Mouse (Mus musculus) G1E (cell line): Measurements from ENCODE around the gene Pth2r. TPM values are rescaled to one million over a fixed set of nuclear protein-coding genes. Genes with fewer than 3 reads are reported as not detected.

Experiments
- ATAC-seq: 2 replicates; pipeline ENCODE4 v1.8.0; 2016; ENCODE audit warnings: mild to moderate bottlenecking; ENCODE audit not compliant: insufficient number of reproducible peaks, poor library complexity, low FRiP score, severe bottlenecking; ENCODE audit errors: extremely low read depth
- DNase-seq: peaks from one replicate; pipeline ENCODE4 v3.0.0; 2012; ENCODE audit warnings: low spot score
- H3K27me3 ChIP-seq: 2 replicates; pipeline ENCODE4 v1.6.1; 2012; ENCODE audit warnings: mild to moderate bottlenecking, low read length, inconsistent platforms; ENCODE audit not compliant: insufficient read depth
- H3K36me3 ChIP-seq: replicated peaks from 2 replicates; pipeline ENCODE3; 2012; ENCODE audit warnings: mild to moderate bottlenecking, inconsistent platforms
- H3K4me1 ChIP-seq: 2 replicates; pipeline ENCODE4 v1.6.1; 2012; ENCODE audit warnings: low read depth, low read length, inconsistent platforms, mixed read lengths; ENCODE audit not compliant: insufficient read depth
- H3K4me3 ChIP-seq: 2 replicates; pipeline ENCODE4 v1.5.1; 2012; ENCODE audit warnings: low read depth, mild to moderate bottlenecking, inconsistent platforms, low read length, moderate library complexity, mixed read lengths
- H3K9me3 ChIP-seq: replicated peaks from 2 replicates; pipeline ENCODE4 v1.6.1; 2012; ENCODE audit warnings: inconsistent platforms
- CTCF ChIP-seq: IDR thresholded peaks from 2 replicates; pipeline ENCODE4 v1.5.1; 2012; ENCODE audit warnings: low read depth, low read length, inconsistent platforms, mixed read lengths
- GATA1 ChIP-seq: IDR thresholded peaks from 2 replicates; pipeline ENCODE4 v1.6.1; 2012; ENCODE audit warnings: borderline replicate concordance, low read length, inconsistent platforms, mixed read lengths
- GATA2 ChIP-seq: IDR thresholded peaks from 2 replicates; pipeline ENCODE4 v1.6.1; 2012; ENCODE audit warnings: low read depth, low read length, inconsistent platforms, borderline replicate concordance
- POLR2AphosphoS5 ChIP-seq: IDR thresholded peaks from 2 replicates; pipeline ENCODE4 v1.6.1; 2012; ENCODE audit warnings: low read depth, low read length, inconsistent platforms; ENCODE audit not compliant: insufficient replicate concordance
- TAL1 ChIP-seq: conservative IDR thresholded peaks from 2 replicates; pipeline ENCODE4 v1.6.1; 2012; ENCODE audit warnings: low read depth, low read length, inconsistent platforms, mixed read lengths
- polyA plus RNA-seq: library from polyadenylated mRNA; stranded (reverse); fragments of >175 nt; gene quantifications from 2 replicates; pipeline ENCODE4 v1.2.3, GENCODE M21; 2012
- total RNA-seq, 2 experiments: library from RNA; stranded (forward) in 1 of 2; stranded (reverse) in 1 of 2; fragments of 200-1000 nt in 1 of 2; fragments of >200 nt in 1 of 2; fragmentation: Nextera tagmentation in 1 of 2; gene quantifications; 2 replicates each; pipeline ENCODE4 v1.2.3; 2014 to 2017

The Pth2r gene
- total RNA-seq (2014; fragmentation: Nextera tagmentation) (not detected in 2 replicates), total RNA-seq (2017) (not detected in 2 replicates), polyA plus RNA-seq (not detected in 2 replicates)

- DNase-seq: no peak
- TF ChIP-seq TAL1 (no peak), CTCF (no peak), GATA1 (no peak), POLR2AphosphoS5 (no peak), GATA2 (no peak)
- H3K4me1 ChIP-seq: no peaks in the 10 kb centered on the region
- H3K36me3 ChIP-seq: peaks cover 19% of the 10 kb centered on the region
- no peak for ATAC-seq
- H3K4me3 ChIP-seq: no peak within 1 kb of the TSS
- H3K27me3 ChIP-seq: no peaks in the 10 kb centered on the region
- peaks cover 5% of the 10 kb centered on the region for H3K9me3 ChIP-seq
Observed at GRCm38 (mm10) chr1:65281756-65282155, at the start of gene Pth2r. Gene Pth2r (plus strand): TSS chr1:65282056.

DNA sequence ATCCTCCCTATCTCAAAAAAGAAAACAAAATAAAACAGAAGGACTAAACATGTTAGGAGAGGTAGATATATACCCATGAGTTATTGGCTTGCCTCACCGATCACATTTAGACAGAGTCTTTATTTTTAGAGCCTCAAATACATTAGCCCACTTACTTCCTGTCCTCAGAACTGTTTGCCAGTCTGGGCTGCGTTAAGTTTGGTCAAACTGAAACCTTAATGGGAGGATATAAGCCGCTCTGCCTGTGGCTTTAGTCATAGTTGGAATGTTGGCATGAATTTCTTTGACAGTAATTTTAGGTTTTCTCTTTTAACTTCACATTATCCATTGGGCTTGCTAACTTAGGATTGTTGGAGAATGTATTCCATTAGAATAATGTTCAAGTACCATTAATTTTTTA lies 44.1 kb upstream of the Pth2r start:
- peaks cover 61% of the 10 kb centered on the region for H3K36me3 ChIP-seq
- no peaks in the 10 kb centered on the region for H3K27me3 ChIP-seq
- H3K4me3 ChIP-seq: no peak overlapping the region
- ATAC-seq (no peak), DNase-seq (no peak)
- H3K9me3 ChIP-seq: no peaks in the 10 kb centered on the region
- no peak for TF ChIP-seq GATA2
- TF ChIP-seq POLR2AphosphoS5: no peak
- no peak for TF ChIP-seq CTCF
- no peak for TF ChIP-seq TAL1
- TF ChIP-seq GATA1: no peak
- H3K4me1 ChIP-seq: no peaks in the 10 kb centered on the region

- no peak for DNase-seq
- no peaks in the 10 kb centered on the region for H3K9me3 ChIP-seq
- no peaks in the 10 kb centered on the region for H3K27me3 ChIP-seq
- no peaks in the 10 kb centered on the region for H3K4me1 ChIP-seq
- H3K4me3 ChIP-seq: no peak overlapping the region
- TF ChIP-seq GATA2: no peak
- TF ChIP-seq TAL1: no peak
- TF ChIP-seq POLR2AphosphoS5: no peak
- no peak for TF ChIP-seq GATA1
- TF ChIP-seq CTCF: no peak
- no peak; the same call in 1 of the 2 replicates for ATAC-seq
- H3K36me3 ChIP-seq: peaks cover 45% of the 10 kb centered on the region
Observed at GRCm38 (mm10) chr1:65245637-65246036, 36.2 kb upstream of the Pth2r start.

DNA sequence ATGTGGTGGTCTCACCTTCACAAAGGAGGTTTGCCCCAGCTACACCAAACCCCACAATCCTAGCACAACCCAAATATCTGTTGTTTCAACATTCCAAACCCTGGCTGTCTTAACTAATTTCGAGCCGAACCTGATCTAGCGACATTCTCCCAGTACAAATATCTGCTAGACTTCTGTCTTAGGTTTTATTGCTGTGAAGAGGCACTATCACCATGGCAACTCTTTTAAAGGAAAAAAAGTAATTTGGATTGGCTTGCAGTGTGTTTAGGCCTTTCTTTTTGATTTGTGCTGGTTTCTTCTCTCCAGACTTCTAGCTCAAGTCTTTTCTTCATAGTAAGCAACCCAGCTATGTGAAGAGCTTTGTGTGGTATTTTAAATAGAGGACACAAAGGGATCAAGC lies 1.4 kb upstream of the Pth2r start:
- peaks cover 7% of the 10 kb centered on the region for H3K9me3 ChIP-seq
- DNase-seq: no peak
- H3K4me1 ChIP-seq: no peaks in the 10 kb centered on the region
- TF ChIP-seq GATA2 (no peak), CTCF (no peak), TAL1 (no peak), POLR2AphosphoS5 (no peak), GATA1 (no peak)
- no peak overlapping the region for H3K4me3 ChIP-seq
- H3K36me3 ChIP-seq: peaks cover 27% of the 10 kb centered on the region
- no peak for ATAC-seq
- no peaks in the 10 kb centered on the region for H3K27me3 ChIP-seq

DNA sequence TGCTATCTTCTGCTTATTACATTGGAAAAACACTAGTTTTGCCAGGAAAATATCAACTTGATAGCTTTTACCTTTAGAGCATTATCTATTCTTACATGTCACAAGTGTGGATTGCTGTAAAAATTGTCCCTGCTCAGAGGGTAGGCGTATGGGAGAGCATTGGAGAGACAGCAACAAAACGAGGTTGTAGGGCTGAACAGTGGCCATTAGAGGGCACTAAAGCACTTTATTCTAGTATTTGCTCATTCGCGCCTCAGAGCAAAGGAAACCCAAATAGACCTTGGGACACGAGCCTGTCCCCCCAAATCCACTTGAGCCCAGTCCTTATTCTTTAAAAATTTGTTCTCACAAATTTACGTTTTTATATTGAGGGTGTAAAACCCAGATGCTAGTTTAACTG lies 910 bp downstream of the Pth2r start:
- no peak for TF ChIP-seq TAL1
- peak; percentile 57; the same call in 1 of the 2 replicates for TF ChIP-seq CTCF
- TF ChIP-seq GATA1: no peak
- no peaks in the 10 kb centered on the region; the same call in 1 of the 2 replicates for H3K27me3 ChIP-seq
- H3K36me3 ChIP-seq: peaks cover 9% of the 10 kb centered on the region
- DNase-seq (peak; percentile 6), ATAC-seq (peak; percentile 74)
- no peaks in the 10 kb centered on the region for H3K9me3 ChIP-seq
- no peak overlapping the region for H3K4me3 ChIP-seq
- H3K4me1 ChIP-seq: no peaks in the 10 kb centered on the region

DNA sequence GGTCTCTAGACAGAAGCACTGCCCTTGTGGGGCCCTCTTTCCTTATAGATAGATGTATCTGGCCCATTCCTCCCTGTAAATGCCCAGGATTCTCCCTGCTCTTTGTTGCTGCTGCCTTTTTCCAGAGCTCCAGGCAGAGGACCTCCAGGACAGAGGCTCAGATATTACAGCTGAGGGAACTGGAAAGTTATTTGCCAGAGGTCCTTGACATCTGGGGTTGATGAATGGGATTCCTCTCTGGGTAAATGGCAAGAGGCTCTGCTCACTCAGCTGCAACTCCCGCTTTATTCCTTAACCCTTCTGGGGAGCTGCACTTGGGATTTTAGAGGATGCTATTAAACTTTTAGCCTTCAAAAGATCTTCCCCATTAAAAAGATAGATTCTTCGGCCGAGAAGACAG lies 26.6 kb downstream of the Pth2r start:
- Histone ChIP-seq H3K4me3 (no peak overlapping the region), H3K27me3 (peaks cover 13% of the 10 kb centered on the region; the same call in 1 of the 2 replicates), H3K36me3 (no peaks in the 10 kb centered on the region), H3K4me1 (no peaks in the 10 kb centered on the region), H3K9me3 (no peaks in the 10 kb centered on the region)
- TF ChIP-seq TAL1 (no peak), GATA1 (no peak), GATA2 (no peak), POLR2AphosphoS5 (no peak)
- ATAC-seq (no peak), DNase-seq (no peak)
